Mouse (Mus musculus): Measurements from ENCODE around the gene Ginm1.

DNA sequence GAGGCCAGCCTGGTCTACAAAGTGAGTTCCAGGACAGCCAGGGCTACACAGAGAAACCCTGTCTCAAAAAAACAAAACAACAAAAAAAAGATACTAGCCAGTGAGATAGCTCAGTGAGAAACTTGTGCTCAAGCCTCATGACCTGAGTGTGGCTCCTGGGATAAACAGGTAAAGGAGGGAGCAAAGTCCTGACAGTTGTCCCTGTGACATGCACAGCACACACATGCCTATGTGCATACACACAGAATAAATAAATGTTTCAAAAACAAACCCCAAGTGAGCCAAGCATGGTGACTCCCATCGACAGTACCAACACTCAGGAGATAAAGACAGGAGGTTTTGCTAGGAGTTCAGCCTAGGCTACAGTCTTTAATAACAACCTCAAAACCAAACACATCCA, 19.9 kb downstream of the Ginm1 start:
- TF ChIP-seq MAX (IDR thresholded peaks at IDR 0.05; ENCODE audit: low read depth) = no peak
- TF ChIP-seq POLR2AphosphoS2 (IDR thresholded peaks at IDR 0.05; ENCODE audit: insufficient read length, low read depth) = no peak
- TF ChIP-seq E2F4 (IDR thresholded peaks at IDR 0.05; ENCODE audit: insufficient read depth) = no peak
- no peak for TF ChIP-seq POLR2A (IDR thresholded peaks at IDR 0.05; ENCODE audit: insufficient read length, low read depth)
- no peak for TF ChIP-seq MYOD1 (IDR thresholded peaks at IDR 0.05; ENCODE audit: control insufficient read depth in 1 of 3, insufficient read length in 2 of 3, low read depth in 2 of 3)
- TF ChIP-seq TCF12 (IDR thresholded peaks at IDR 0.05; ENCODE audit: insufficient read depth, poor library complexity, severe bottlenecking) = no peak
- no peak for TF ChIP-seq USF1 (IDR thresholded peaks at IDR 0.05; ENCODE audit: low read depth)
- no peak for TF ChIP-seq CEBPB (IDR thresholded peaks at IDR 0.05; ENCODE audit: insufficient read depth, poor library complexity, severe bottlenecking)
- no peak for TF ChIP-seq SRF (IDR thresholded peaks at IDR 0.05; ENCODE audit: control insufficient read depth, insufficient read length, low read depth)
- no peak for TF ChIP-seq TCF3 (IDR thresholded peaks at IDR 0.05; ENCODE audit: insufficient read length, low read depth)
- no peak for TF ChIP-seq MYOG (IDR thresholded peaks at IDR 0.05; ENCODE audit: control insufficient read depth in 1 of 3, insufficient read depth in 1 of 3, insufficient read length in 2 of 3, low read depth in 2 of 3)
